Mouse (Mus musculus) kidney, postnatal 25 days (tissue): Measurements from ENCODE around the gene Nipal4.

Experiments
- DNase-seq, 2 experiments: peaks; one replicate each; pipeline ENCODE4 v3.0.0; 2021; ENCODE audit warnings: mixed read lengths in 2 of 2

Gene Nipal4

DNA sequence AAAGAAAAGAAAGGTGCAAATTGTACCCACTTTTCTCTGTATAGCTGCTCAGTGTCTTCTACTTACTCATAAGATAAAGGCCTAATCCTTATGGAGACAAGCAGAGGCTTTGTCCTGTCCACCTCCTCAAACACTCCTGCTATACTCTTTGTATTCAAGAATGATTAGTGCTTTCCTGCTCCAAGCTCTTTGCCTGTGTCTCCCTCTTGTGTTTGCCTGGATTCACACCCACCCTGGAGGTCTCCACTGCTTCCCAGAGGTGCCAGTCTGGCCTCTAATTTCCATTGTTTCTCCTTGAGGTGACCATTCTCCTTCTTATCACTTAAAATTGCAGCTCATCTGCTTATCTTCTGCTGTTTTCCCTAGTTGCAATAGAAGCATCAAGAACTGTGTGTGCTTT lies 8.8 kb downstream of the Nipal4 start:
- no peak for DNase-seq

DNA sequence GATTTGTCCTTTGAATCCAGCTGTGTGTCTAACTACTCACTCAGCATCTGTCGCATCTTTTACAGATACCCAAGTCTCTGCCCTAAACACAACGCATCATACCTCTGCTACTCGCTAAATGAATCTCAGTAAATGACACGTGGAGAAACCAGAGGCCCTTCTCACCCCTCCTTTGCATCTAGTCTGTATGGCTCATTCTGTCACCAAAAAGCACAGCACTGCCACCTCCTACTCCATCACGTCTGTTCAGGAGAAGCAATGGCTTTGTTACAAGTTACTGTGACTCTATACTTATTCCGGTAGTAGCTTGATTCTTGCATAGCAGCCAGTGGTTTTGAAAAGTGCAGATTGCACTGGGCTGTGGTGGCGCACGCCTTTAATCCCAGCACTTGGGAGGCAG lies 9.4 kb downstream of the Nipal4 start:
- no peak for DNase-seq

DNA sequence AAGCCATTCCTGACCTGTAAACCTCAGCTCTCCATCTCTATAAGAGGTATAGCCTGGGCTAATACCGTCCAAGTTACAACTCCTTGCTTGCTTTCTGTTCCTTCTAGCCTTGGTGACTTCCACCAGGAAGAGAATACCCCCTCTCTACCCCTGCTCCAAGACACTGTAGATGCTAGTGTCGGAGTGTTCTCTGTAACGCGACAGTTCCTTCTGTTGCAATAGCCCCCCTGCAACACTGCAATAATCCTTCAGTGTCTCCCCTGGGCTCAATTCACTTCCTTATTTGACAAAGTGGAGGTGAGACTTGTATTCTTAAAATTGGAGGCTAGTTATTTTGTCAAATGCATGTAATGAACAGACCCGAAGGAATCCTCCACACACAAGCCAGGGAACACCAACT lies 19.7 kb downstream of the Nipal4 start:
- no peak for DNase-seq

DNA sequence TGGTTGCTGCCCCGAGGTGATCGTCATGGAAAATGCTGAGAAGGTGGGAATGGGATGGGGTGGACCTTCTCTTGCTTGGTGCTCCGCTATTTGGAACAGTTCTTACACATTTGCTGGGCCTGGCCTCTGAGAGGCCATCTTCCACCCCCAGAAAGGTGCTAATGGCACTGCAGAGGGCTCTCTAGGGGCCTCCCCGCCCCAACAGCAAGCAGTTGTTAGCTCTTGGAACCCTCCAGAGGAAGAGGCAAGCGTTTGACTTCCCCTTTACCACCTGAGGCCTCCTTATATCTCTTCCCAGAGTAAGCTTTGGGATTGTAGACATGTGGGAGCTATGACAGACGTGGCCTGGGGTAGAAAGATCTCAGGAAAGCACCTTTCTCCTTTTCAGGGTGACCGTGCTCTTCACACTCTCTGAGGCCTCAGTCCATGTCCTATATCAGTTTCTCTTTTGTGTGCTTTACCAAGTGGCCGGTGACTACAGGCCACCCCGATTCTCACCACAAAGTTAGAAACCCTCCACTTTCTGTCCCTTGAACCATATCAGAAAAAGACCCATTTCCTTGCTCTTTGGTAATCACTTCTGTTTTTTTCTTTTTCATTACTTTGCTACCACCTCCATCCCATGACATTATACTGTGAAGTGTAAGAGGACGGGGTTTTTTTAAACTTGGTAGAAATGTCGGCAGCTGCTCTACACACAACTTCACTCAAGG lies 21.0 kb downstream of the Nipal4 start:
- no peak for DNase-seq

DNA sequence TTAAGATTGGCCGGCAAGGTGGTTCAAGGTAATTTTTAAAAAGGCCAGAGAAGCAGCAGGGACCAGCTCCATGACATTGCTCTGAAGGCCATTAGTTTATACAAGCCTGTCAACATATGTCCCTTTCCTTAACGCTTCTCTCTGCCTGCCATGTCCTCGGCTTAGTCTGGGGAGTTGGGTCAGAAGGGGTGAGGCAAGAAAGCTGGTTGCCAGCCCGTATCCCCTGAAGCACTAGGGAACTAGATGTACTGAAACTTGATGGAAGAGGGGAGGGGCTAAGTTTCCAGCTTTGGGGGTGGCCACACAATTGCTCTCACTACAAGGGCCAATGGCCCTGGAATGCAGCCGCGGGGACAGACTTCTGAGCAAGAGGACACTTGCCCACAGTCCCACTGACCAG lies 23.0 kb downstream of the Nipal4 start:
- DNase-seq: no peak

DNA sequence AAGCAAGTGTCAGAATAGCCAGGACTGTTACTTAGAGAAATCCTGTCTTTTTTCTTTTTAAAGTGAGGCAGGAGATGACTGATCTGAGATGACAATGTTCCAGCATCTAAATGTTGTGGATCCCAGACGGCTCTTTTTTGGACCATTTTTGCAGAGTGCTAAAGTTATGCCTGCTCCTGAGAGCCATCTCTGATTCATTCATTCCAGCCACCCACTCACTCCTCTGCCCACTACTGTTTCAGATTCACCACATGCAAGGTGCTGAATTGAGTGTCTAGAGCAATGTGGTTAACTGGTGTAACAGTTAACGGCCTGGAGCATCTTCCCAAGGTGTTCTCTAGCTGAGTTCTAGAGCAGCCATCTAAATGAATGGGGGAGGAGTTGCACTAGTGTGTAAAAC lies 31.4 kb downstream of the Nipal4 start:
- DNase-seq: no peak

DNA sequence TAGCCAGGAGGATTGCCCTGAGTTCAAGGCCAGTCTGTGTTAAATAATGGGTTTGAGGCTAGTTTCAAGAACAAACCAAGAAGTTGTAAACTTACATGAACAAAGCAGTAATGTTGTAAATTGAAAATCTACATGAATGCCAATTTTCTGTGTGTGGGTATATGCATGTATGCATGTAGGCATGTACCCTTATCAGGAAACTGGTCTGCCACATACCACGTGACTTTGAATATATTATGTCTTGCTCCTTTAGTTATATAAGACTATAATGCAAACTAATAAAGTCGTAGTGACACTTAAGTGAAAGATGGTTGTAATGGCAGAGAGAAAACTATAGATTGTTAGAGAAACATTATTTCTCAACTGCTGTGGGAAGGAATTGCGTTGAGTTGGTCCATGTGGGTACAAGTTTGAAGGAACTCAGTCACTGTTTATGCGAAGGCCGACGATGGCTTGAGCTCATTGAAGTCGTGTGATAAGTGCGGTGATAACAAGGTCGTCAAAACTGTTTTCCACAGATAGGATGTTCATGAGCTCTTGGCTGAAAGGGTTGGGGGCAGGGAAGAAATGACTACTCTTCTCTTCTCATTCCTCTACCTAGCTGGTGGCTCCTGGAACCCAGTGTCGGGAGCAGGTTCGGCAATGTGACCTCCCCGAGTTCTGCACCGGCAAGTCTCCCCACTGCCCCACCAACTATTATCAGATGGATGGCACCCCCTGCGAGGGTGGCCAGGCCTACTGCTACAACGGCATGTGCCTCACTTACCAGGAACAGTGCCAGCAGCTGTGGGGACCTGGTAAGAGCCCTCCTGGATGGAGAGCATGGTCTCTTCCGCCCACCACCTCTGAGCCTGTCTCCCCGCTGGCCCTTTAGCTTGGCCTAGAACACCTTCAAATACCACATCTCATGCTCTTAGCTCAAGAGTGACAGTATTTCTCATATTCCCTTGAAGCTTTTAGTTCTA lies 35.0 kb downstream of the Nipal4 start:
- DNase-seq: no peak

DNA sequence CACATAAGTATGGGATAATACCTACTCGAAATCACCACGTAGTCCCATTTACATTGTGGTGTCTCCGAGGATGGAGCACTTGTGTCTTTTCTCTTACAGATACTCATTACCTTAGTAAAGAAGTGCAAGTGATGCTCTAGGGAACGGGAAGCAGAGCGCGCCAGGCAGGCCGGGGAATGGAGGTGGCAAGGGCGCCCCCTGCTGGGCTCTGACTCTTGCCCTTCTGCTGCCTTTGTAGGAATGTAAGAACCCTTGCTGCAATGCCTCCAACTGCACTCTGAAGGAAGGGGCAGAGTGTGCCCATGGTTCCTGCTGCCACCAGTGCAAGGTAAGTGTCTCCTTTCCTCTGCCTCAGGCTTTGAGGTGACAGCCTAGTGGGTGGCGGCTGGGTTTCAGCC lies 37.8 kb downstream of the Nipal4 start:
- peak; percentile 71 to 81 for DNase-seq

DNA sequence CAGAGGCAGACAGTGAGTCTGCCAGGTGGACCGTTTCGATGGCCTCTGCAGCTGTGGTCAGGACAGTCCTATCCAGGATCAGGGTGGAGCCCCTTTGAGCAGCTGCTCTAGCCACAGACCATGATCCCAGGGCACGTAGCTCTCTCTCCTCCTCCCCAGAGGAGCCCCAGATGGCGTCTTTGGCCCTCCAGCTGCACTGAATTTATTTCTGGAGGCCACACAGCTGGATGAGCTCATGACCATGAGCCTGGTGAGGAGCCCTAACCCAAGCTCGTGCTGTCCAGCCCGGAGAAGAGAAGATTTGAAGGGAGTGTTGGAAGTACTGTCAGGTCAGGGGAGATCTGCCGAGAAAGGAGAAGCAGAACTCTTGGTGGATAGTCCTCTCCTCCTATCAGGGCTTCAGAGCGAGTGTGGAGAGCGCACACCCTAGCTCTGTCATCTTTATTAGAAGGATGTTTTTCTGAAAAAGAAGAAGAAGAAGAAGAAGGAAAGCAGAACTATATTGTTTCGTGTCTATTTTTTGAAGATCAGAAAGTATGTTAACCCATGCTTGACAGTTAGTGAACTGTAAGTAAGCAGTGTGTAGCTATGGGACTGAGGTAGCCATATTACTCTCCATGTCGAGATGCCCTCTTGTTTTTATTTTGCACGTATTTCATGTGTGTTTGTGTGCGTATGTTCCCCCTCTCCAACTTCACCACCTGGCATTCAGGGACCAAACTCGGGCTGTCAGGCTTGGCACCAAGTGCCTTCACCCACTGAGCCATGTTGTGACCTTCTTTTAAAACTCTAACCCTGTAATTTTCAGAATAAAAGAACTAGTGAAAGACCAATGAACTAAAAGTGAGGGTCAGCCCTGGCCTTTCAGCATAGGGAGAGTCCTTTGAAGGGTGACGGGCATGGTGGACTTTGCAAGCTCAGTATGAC lies 38.4 kb downstream of the Nipal4 start:
- peak; percentile 21 to 59 for DNase-seq

DNA sequence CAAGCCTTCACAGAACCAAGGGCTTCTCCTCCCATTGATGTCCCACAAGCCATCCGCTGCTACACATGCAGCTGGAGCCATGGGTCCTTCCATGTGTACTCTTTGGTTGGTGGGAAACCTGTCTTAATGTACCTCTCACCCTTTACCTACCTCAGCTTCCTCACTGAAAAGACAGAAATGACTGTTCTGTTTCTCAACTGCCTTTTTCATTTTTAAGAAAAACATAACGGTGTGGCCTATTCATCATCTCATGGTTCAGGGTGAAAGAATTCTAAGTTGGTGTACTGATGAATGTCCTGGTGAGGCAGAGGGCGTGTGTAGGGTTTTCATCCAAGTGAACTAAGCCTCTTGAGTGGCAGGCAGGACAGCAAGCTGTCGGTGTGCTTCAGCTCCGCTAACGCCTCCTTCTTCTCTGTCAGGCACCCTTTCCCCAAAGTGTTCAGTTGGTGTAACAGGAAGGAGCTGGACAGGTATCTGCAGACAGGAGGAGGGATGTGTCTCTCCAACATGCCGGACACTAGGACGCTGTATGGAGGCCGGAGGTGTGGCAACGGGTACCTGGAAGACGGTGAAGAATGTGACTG lies 39.4 kb downstream of the Nipal4 start:
- no peak for DNase-seq

DNA sequence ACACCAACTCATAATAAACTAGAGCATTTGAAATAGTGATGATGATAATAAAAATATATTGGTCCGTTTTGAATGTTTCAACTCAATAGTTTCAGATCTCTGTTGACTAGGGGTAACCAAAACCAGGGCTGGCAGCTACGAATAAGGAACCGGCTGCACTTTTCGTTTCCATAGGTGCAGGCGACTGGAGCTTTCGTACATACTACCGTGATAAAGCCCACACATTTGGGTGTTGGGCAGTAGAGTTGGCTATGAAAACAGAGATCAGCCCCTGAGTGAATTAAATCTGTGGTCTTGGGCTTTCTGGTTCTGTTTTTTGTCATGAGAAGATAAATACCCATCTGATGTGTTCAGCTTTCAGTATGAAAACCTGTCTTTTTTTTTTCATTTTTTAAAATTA lies 40.0 kb downstream of the Nipal4 start:
- DNase-seq: no peak

DNA sequence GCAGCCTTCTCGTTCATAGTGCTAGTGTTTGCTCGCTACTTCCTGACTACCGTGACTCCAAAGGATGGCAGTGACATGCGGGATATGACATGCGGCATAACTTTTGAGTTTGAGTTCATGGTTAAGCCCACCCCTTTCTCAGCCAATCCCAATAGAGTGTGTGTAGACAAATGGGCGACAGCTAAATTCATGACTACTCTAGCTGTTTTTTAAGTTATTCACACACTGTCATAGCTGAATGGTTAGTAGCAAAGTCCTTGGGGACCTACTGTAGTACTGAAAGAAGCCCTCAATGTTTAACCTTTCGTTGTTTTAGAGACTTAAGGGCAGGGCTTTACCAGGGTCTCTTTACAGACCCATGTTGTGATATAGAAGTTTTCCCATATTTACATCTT lies 40.5 kb downstream of the Nipal4 start:
- DNase-seq: no peak

DNA sequence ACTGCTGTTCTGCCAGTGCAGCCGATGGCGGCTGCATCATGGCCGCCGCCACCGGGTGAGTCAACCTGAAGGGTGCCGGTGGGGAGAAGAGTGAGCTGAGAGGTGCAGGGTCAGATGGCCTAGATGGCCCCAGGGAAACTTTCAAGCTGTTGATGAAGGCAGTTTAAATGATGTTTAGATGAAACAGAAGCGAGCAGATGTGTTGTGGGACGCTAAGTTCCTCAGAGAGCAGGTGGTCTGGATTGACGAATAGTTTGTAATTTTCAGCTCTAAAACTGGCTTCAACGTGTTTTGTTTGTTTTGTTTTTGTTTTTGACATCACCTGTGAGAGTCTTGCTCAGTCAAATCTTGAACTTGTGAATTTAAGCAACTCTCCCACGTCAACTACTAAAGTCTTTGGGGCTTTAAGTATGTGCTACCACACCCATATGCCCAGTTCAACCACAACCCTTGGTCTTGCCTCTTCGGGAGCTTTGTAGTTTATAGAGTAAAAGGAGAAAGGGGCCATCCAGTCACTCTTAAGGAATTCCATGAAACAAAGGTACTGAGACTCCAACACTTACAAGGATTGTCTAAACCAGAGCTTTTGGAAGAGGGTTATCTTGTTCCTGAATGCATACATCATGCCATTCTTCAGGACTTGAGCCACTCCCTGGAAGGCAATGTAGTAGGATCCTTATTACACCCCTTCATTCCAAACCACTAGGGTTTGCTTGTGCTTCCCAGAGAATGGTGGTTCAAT lies 41.0 kb downstream of the Nipal4 start:
- no peak for DNase-seq

DNA sequence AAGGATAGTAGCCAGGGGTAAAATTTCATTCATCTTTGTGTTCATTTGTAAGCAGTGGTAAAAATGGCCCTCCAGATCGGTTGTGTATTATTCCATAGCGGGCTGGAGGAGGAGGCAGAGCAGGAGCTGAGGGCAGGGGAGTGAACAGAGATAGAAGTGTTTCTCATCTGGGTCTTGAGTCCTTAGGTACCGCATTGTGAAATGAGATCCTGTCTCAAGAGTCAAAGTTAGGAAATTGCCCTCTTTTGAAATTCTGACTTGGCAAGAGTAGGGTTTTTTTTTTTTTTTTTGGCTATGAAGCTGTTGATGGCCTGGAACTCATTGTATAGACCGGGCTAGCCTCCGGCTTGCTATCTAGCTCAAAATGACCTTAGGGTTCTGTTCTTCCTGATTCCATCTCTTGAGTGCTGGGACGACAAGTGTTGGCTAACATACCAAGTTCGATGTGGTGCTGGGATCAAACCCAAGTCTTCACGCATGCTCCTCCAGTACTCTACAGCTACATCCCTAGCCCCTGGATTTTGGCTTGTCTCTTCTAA lies 42.9 kb downstream of the Nipal4 start:
- DNase-seq: no peak

DNA sequence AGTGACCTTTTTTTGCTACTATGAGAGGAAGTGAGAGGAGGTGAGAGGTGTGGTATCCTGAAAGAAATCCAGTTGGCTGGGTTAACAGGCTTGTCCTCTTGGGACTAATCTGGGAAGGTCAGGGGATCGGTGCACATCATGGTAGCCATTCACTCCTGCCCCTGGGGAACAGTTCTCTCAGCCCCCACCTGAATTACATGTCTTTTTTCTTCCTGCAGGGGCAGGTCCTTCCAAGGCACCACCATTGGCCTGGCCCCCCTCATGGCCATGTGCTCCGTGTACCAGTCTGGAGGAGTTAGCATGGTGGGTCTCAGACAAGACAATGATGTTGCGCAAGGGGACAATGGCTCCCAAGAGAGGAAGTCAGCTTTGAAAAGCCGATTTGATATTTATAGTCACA lies 43.4 kb downstream of the Nipal4 start:
- no peak for DNase-seq

DNA sequence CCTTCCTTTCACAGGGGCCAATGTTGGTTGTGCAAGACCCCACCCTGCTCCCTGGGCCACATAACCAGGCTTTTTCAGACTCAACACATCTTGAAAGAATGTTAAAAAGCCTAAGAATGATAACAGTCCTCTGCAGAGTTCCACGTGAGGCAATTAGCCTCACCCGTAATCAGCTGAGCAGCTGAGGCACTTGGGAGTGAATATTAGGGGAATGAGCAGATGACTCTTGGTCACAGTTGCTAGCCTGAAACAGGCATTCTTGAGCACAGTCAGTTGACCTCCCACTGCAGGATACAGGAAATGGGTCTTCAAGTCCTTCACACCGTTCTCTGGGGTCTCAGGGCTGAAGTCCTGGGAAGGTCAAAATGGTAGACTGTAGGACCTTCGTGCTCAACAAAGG lies 44.6 kb downstream of the Nipal4 start:
- DNase-seq: no peak

DNA sequence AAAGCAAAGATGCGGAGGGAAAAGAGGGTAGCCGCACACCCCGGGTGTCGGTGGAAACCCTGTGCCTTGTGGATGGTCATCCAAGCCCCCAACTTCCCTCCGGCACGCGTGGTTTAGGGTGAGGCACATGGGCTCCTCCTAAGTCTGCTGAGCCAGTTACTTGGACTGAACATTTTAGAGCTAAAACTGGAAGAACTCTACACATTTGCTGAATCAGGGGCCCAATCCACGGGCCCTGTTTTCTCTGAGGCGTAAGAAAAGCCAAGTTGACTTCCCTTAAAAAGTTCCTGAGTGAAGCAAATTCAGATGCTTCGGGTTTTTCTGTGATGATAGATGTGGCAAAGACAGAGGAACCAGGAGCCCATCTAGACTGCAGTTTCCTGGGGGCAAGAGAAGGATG lies 46.2 kb downstream of the Nipal4 start:
- DNase-seq: no peak

DNA sequence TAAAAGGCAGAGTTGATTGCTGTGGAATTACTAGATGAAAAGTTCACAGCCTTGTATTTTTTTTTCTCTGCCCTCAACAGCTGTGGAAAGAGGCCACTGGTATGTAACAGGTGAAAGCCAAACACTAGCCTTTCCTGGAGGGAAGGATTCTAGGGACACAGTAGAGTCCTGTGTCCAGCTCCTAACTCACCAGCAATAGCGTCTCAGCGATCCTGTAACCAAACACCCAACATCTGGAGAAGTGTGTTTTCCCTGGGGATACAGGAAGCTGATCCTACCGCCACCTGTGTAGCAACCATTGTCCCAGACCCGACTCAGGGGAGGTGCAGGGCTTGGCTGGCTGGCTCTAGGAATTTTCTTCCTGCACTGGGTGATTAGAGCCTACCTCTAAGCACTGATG lies 46.7 kb downstream of the Nipal4 start:
- no peak for DNase-seq

DNA sequence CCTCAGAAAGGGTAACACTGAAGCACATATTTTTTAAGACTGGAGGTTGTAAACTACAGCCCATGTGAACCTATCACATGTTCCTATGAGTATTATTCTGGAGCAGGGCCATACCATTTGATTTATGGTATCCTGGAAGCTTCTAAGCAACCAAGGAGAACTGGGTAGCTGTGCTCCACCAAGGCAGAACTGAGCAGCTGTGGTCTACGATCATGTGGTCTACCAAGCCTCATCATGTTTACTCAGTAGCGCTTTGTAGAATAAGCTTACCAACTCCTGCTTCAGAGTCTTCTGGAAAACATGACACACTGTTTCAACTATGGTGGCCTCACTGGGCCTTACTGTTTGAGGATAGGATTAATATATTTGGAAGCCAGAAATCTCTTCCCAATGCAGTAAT lies 49.8 kb downstream of the Nipal4 start:
- no peak for DNase-seq

DNA sequence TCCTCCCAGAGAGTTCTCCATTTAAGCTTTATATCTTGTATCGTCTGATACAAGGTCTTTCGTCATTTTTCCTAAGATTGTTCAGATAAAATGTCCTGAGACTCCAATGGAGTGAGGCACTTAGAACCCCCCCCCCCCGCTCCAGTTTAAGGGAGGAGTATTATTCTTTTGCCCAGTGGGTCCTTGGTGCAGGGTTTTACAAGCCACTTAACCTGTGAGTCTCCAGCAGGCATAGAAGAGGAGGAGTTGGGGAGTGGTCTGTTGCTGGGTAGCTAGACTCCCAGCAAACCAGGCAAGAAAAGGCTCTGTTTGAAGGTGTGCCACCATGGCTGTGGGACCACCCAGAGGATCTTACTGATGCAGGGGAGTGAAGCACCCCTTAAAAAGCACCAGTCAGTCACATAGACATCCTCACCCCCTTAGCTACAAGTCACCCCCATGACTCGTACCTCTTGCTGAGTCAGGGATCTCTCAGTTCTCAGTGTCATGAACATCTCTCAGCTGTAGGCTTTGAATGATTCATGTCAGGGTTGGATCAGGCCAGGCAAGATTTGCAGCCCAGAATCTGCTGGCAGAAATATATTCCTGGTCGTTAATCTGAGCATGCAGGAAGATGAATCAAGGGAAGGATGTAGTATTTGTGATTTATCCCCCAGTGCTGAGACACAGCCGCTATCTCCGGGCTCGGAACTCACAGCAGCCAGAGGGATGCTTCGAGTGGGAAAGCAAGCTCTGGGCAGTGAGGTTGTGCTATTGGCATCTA lies 50.7 kb downstream of the Nipal4 start:
- peak in 1 of 2 experiments; percentile 43 for DNase-seq

DNA sequence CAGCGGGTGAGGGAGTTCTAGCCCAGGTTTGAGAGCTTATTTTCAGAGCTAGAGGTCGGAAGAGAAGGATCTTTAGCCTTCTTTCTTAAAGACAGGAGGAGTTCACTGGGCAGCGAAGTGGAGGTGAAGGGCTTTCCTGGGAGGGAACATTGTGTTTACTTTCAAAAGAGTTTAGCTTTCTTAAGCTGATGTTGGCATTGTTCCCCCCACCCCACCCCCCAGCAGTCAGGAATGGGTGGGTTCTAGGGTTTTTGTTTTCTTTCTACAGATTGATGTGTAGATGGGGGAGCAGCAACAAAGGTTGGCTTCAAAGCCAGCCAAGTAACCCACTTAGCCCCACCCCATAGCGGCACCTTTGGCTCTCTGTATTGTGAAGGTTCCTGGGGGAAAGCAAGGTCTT lies 51.3 kb downstream of the Nipal4 start:
- DNase-seq: no peak
